Mouse (Mus musculus) spleen, adult 12 weeks (tissue): ENCODE results near the gene Selenot.

ENCODE experiments used
- DNase-seq: peaks from one replicate; pipeline ENCODE4 v3.0.0; 2022; ENCODE audit warnings: low spot score

Gene Selenot

GRCm38 (mm10) chr3:58636406-58637295, 60.2 kb downstream of the Selenot start, which contains the start of gene Erich6:
Erich6 (minus strand) TSS chr3:58637207.
- DNase-seq: no peak
